Mouse (Mus musculus): ENCODE data around the gene Tenm4. TPM values are rescaled to one million over a fixed set of nuclear protein-coding genes. Genes with fewer than 3 reads are reported as not detected.

The Tenm4 gene
- total RNA-seq, 2 experiments from 2014 or later, result 0.13 to 0.73 TPM

- Histone ChIP-seq H3K4me3 (no peak overlapping the region), H3K27ac (no peak overlapping the region)
- DNase-seq, result no peak
- TF ChIP-seq CTCF (IDR thresholded peaks at IDR 0.05), result no peak
- intact Hi-C loops (cut with DNase I), result no loop called here
Observed at GRCm38 (mm10) chr7:96890035-96890621, 719.1 kb downstream of the Tenm4 start.

GRCm38 (mm10) chr7:96890987-96891386 is 719.9 kb downstream of the Tenm4 start:
- TF ChIP-seq CTCF (IDR thresholded peaks at IDR 0.05), result no peak
- H3K4me3 ChIP-seq, result no peak overlapping the region
- H3K27ac ChIP-seq, result no peak overlapping the region
- intact Hi-C loops (cut with DNase I), result no loop called here
- DNase-seq, result no peak

DNA sequence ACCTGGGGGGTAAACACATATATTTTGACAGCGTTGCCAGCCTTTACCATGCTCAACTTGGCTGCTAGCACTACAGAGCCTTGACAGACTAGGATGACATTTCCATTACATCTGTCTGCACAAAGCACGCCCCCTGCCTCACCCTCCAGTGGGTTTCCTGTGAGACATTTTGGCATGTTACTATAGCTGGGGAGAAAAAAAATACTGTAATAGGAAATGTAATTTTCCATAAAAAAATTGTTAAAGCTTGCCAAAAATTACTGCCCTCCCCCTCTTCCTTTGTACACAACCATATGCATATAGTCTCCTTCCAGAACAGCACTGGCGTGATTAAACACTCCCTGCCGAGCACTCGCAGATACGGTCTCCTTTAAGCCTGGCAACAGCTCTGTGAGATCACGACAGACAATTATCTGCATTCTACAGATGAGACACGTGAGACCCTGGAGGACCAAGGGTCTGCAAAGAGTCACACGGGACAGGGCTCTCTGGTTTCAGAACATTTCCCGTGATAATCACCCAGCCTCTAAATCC is 728.1 kb downstream of the Tenm4 start:
- Histone ChIP-seq H3K4me3 (no peak overlapping the region), H3K27ac (no peak overlapping the region)
- intact Hi-C loops (cut with DNase I), result no loop called here

GRCm38 (mm10) chr7:96902183-96902582 is 731.1 kb downstream of the Tenm4 start:
- DNase-seq, result no peak
- Histone ChIP-seq H3K27ac (no peak overlapping the region), H3K4me3 (no peak overlapping the region)
- TF ChIP-seq CTCF (IDR thresholded peaks at IDR 0.05), result no peak
- intact Hi-C loops (cut with DNase I), result no loop called here

More for the DNA sequence above, 728.1 kb downstream of the Tenm4 start:
- no peak for TF ChIP-seq CTCF (IDR thresholded peaks at IDR 0.05)
- no peak for DNase-seq

DNA sequence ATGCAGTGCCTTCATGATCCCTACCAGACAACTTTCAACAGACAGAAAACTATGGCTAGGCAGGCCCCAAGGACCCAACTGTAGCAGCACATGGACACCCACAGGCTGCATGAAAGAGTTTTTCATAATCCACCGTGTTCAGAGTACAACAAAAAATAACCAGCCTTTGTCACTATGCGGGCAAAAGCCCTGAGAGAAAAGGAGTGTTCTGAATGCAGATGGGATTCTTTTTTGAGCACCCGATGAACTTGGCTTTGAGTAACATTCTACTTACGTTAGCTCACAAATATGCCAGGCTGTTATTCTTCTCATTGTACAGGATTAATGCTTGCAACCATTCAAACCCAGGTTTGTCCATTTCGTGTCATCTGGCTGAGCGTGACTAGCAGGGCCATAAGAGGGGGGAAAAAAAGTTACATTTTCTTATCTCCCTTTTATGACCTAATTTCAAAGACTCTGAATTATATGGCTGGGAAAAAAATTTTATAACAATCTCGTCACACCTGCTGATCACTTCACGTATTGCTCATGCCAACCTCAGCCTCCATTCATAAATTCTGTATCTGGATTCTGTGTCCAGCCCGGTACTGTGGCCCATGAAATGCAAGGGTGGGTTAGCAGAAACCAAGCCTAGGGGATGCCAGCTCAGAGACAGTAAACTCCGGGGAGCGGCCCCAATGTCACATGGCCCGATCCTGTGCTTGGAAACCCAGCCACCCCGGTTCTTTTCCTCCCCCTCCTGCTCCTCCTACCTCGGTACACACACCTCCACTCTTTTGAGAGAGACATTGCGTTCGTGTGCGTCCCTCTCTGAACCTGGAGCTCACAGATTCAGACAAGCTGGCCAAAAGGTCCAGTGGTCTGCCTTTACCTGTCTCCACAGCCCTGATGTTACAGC is 732.3 kb downstream of the Tenm4 start:
- no peak for TF ChIP-seq CTCF (IDR thresholded peaks at IDR 0.05)
- intact Hi-C loops (cut with DNase I), result no loop called here
- DNase-seq, result no peak
- Histone ChIP-seq H3K27ac (no peak overlapping the region), H3K4me3 (no peak overlapping the region)

- no peak for DNase-seq
- intact Hi-C loops (cut with DNase I), result no loop called here
- H3K4me3 ChIP-seq, result no peak overlapping the region
- TF ChIP-seq CTCF (IDR thresholded peaks at IDR 0.05), result no peak
- no peak overlapping the region for H3K27ac ChIP-seq
Observed at GRCm38 (mm10) chr7:96904442-96904841, 733.4 kb downstream of the Tenm4 start.

GRCm38 (mm10) chr7:96904936-96905335 is 733.9 kb downstream of the Tenm4 start:
- Histone ChIP-seq H3K27ac (no peak overlapping the region), H3K4me3 (no peak overlapping the region)
- no peak for TF ChIP-seq CTCF (IDR thresholded peaks at IDR 0.05)
- DNase-seq, result no peak
- intact Hi-C loops (cut with DNase I), result no loop called here

DNA sequence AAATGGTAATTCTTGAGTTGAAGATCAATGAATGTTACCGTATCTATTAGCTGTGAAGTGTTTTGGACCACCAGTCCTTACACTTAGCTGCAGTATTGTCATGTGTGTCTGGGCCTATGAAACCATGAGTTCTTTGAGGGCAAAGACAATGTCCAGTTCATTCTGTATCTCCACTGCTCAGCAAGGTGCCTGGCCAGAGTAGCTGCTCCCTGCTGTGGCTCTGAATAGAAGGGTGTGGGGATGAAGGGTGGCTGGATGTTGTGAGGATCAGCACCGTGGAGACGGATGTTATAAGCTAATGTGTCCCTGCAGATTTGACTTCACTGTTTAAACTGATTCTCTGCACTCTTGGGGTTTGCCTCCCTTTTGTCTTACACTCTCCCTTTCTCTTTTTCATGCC is 734.4 kb downstream of the Tenm4 start:
- intact Hi-C loops (cut with DNase I), result no loop called here
- Histone ChIP-seq H3K27ac (no peak overlapping the region), H3K4me3 (no peak overlapping the region)
- DNase-seq, result no peak
- TF ChIP-seq CTCF (IDR thresholded peaks at IDR 0.05), result no peak

DNA sequence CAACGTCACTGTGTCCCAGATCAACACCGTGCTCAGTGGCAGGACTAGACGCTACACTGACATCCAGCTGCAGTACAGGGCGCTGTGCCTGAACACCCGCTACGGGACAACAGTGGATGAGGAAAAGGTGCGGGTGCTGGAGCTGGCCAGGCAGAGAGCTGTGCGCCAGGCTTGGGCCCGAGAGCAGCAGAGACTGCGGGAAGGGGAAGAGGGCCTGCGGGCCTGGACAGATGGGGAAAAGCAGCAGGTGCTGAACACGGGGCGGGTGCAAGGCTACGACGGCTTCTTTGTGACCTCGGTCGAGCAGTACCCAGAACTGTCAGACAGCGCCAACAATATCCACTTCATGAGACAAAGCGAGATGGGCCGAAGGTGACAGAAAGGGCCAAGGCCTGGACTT is 735.2 kb downstream of the Tenm4 start:
- Histone ChIP-seq H3K4me3 (no peak overlapping the region), H3K27ac (no peak overlapping the region)
- intact Hi-C loops (cut with DNase I), result no loop called here
- no peak for DNase-seq
- TF ChIP-seq CTCF (IDR thresholded peaks at IDR 0.05), result no peak

GRCm38 (mm10) chr7:96907971-96908680 is 737.1 kb downstream of the Tenm4 start:
- DNase-seq, result no peak
- Histone ChIP-seq H3K27ac (no peak overlapping the region), H3K4me3 (no peak overlapping the region)
- TF ChIP-seq CTCF (IDR thresholded peaks at IDR 0.05), result no peak
- intact Hi-C loops (cut with DNase I), result no loop called here

DNA sequence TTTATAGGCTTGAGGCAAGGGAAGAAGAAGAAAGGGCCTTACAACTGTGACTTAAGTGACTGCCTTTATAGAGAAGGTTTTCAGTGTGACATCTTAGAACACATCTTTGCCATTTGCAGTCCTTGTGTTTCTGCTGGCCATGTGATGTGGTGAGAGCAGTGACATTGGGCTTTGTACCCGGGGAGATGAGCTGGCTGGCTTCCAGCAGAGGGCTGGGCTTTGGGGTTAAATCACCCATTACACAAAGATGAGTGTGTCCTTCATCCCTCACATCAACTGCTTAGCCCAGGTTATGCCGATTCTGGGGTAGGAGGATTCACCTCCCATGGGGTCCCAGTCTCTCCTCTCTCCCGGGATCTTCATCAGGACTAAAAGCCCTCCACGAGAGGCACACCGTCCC is 738.8 kb downstream of the Tenm4 start:
- Histone ChIP-seq H3K27ac (no peak overlapping the region), H3K4me3 (no peak overlapping the region)
- no peak for TF ChIP-seq CTCF (IDR thresholded peaks at IDR 0.05)
- intact Hi-C loops (cut with DNase I), result loop anchor here (10.0 kb wide), 2 partner anchors 765 to 1415 kb away; no protein-coding TSS in a partner anchor
- DNase-seq, result no peak

GRCm38 (mm10) chr7:96910310-96910960 is 739.4 kb downstream of the Tenm4 start:
- no peak overlapping the region for H3K27ac ChIP-seq
- DNase-seq, result no peak
- intact Hi-C loops (cut with DNase I), result loop anchor here (10.0 kb wide), 2 partner anchors 766 to 1416 kb away; no protein-coding TSS in a partner anchor
- no peak overlapping the region for H3K4me3 ChIP-seq
- no peak for TF ChIP-seq CTCF (IDR thresholded peaks at IDR 0.05)
